Mouse (Mus musculus) heart, embryonic 11.5 days (tissue): Measurements from ENCODE around the gene Myadml2. TPM values are rescaled to one million over a fixed set of nuclear protein-coding genes. Genes with fewer than 3 reads are reported as not detected.

Experiments used
- ATAC-seq: fragments of 200-750 bp; cut with Nextera tagmentation; replicated peaks from 2 replicates; pipeline ENCODE4 v1.8.0; 2017; ENCODE audit warnings: moderate library complexity; ENCODE audit not compliant: insufficient number of reproducible peaks, low FRiP score, low TSS enrichment
- H3K27ac ChIP-seq: fragments of 300-500 bp; sonication (generic); 2 replicates; pipeline ENCODE4 v1.5.1; 2014; ENCODE audit warnings: mild to moderate bottlenecking, low read depth, low read length
- H3K27me3 ChIP-seq: fragments of 300-500 bp; sonication (generic); 2 replicates; pipeline ENCODE4 v1.6.1; 2014; ENCODE audit warnings: mild to moderate bottlenecking, low read length, mixed read lengths; ENCODE audit not compliant: control insufficient read depth, insufficient read depth
- H3K36me3 ChIP-seq: fragments of 300-500 bp; sonication (generic); 2 replicates; pipeline ENCODE4 v1.6.1; 2014; ENCODE audit warnings: mild to moderate bottlenecking, low read length, moderate library complexity, mixed read lengths; ENCODE audit not compliant: control insufficient read depth, insufficient read depth
- H3K4me1 ChIP-seq: fragments of 300-500 bp; sonication (generic); 2 replicates; pipeline ENCODE4 v1.6.1; 2014; ENCODE audit warnings: low read length; ENCODE audit not compliant: control insufficient read depth, insufficient read depth
- H3K4me2 ChIP-seq: fragments of 300-500 bp; sonication (generic); 2 replicates; pipeline ENCODE4 v1.6.1; 2014; ENCODE audit warnings: mild to moderate bottlenecking, moderate library complexity
- H3K4me3 ChIP-seq: fragments of 300-500 bp; sonication (generic); 2 replicates; pipeline ENCODE4 v1.5.1; 2014; ENCODE audit warnings: low read depth, low read length
- H3K9ac ChIP-seq: fragments of 300-500 bp; sonication (generic); 2 replicates; pipeline ENCODE4 v1.6.1; 2014; ENCODE audit warnings: mild to moderate bottlenecking, low read depth, low read length, moderate library complexity
- H3K9me3 ChIP-seq: fragments of 300-500 bp; sonication (generic); replicated peaks from 2 replicates; pipeline ENCODE4 v1.6.1; 2016; ENCODE audit warnings: low read length; ENCODE audit not compliant: control insufficient read depth
- WGBS: fragments of 180-500 bp; shearing (Covaris S2); extraction: QIAGEN DNeasy Blood & Tissue Kit; methylation state at CpG from one replicate; pipeline ENCODE4 v1.1.7; 2014; ENCODE audit not compliant: insufficient replicate concordance; 5-methylcytosine and 5-hydroxymethylcytosine counted together
- polyA plus RNA-seq: library from polyadenylated mRNA; unstranded; fragments of >200 nt; fragmentation: Nextera tagmentation; extraction: Ambion mirVana; gene quantifications from 2 replicates; pipeline ENCODE4 v1.2.1, GENCODE M21; 2014

The Myadml2 gene
- polyA plus RNA-seq, 1 experiment from 2014 or later, result 8.1 TPM

- H3K27ac ChIP-seq, result peak overlapping the region; percentile 84
- H3K4me2 ChIP-seq, result peak overlapping the region; percentile 94
- peak; percentile 76 for ATAC-seq
- H3K9ac ChIP-seq, result peak overlapping the region; percentile 86
- H3K9me3 ChIP-seq, result no peaks in the 10 kb centered on the region
- H3K36me3 ChIP-seq, result peaks cover 19% of the 10 kb centered on the region; the same call in 1 of the 2 replicates
- H3K4me1 ChIP-seq, result peaks cover 17% of the 10 kb centered on the region
- peak overlapping the region; percentile 99 for H3K4me3 ChIP-seq
- no peaks in the 10 kb centered on the region for H3K27me3 ChIP-seq
- 12% methylated on average over 30 of the region's 30 CpGs for WGBS
These were observed 23.8 kb downstream of the Myadml2 start for GRCm38 (mm10) chr11:120623961-120624679.

DNA sequence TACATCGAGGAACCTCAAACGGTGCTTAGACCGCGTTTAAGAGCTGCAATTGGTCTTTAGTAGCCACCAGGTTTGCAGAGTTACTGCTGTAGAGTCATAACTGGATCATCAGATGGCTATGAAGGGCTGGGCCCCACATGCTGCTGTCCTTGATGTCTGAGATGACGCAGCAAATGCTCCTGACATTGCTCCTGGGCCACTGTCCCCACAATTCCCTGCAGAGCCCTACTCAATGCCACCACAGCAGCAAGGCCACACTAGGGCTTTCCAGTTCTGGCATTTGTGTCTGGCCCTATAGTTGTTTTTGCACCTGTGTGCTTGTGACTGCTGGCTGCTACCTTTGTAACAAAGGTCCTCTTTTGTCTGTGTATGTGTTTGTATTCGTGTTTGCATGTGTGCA is 25.2 kb downstream of the Myadml2 start:
- Histone ChIP-seq H3K36me3 (peaks cover 16% of the 10 kb centered on the region; the same call in 1 of the 2 replicates), H3K4me1 (peaks cover 19% of the 10 kb centered on the region), H3K9ac (no peak overlapping the region), H3K9me3 (no peaks in the 10 kb centered on the region), H3K27me3 (no peaks in the 10 kb centered on the region), H3K4me3 (no peak overlapping the region), H3K4me2 (no peak overlapping the region), H3K27ac (no peak overlapping the region)
- ATAC-seq, result no peak
- WGBS, result 88% methylated on average over 6 of the region's 6 CpGs

DNA sequence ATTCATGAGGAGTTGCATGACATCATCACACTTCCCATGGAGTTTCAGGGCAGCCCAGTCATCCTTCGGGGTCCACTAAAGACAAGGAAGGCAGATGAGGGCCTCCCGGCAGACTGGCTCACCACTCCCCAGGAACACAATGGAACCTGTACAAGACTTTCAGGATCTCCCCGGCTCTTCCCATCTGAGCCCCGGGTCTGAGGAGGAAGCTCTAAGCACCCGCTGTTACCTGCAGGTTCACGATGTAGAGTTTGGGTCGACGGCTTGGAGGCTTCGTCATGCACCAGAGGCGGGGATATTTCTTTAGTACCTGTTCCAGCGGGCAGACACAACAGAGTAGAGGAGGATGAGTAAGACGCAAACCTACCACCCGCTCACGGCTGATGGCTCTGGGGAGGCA is 27.8 kb downstream of the Myadml2 start:
- Histone ChIP-seq H3K27ac (no peak overlapping the region), H3K4me1 (peaks cover 21% of the 10 kb centered on the region), H3K4me2 (no peak overlapping the region), H3K27me3 (no peaks in the 10 kb centered on the region), H3K9me3 (no peaks in the 10 kb centered on the region), H3K36me3 (peaks cover 16% of the 10 kb centered on the region; the same call in 1 of the 2 replicates), H3K9ac (no peak overlapping the region), H3K4me3 (no peak overlapping the region)
- no peak for ATAC-seq
- 93% methylated on average over 14 of the region's 14 CpGs for WGBS

DNA sequence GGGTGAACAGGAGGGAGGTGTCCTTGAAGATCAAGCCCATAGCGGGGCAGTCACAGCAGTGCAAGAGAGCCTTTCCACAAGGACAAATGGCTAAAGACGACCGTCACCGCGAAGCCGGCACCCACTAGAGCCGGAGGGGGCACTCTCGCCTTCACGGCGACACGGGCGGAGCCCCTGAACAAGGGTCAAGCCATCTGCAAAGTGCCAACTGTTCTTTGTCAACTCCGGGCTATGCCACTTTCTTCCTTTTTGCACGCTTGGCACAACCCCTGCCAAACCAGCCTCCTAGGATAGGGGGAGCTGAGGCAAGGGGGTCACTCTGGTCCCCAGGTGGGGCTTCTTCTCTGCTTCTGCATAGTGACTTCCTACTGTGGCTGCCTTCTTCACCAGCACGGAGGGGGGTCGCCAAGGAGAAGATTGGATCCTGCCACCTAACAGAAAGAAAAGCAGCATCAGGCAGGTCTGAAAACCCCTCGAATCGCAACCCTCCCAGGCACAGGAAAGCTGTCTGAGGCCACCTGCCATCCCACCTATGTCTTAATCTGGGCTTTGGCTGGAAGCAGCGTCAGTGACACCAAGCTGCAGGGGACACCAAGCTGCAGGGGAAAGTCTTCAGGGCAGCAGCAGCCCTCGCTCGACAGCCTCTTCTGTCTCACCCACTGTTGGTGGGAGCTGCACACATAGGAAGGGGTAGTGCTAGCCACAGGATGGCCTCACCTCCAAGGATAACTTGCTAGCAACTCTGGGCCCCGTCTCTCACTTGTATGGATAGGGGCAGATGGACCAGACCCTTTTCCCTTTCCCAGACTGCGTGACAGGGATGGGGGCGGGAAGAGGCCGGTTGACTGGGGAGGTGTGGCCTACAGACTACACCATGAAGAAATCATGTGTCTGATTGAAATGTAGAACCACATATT is 29.1 kb downstream of the Myadml2 start:
- Histone ChIP-seq H3K9me3 (no peaks in the 10 kb centered on the region), H3K4me1 (peaks cover 14% of the 10 kb centered on the region), H3K36me3 (peaks cover 16% of the 10 kb centered on the region; the same call in 1 of the 2 replicates), H3K4me2 (no peak overlapping the region), H3K27ac (no peak overlapping the region), H3K27me3 (no peaks in the 10 kb centered on the region), H3K9ac (no peak overlapping the region), H3K4me3 (no peak overlapping the region)
- no peak for ATAC-seq
- 88% methylated on average over 25 of the region's 25 CpGs for WGBS

DNA sequence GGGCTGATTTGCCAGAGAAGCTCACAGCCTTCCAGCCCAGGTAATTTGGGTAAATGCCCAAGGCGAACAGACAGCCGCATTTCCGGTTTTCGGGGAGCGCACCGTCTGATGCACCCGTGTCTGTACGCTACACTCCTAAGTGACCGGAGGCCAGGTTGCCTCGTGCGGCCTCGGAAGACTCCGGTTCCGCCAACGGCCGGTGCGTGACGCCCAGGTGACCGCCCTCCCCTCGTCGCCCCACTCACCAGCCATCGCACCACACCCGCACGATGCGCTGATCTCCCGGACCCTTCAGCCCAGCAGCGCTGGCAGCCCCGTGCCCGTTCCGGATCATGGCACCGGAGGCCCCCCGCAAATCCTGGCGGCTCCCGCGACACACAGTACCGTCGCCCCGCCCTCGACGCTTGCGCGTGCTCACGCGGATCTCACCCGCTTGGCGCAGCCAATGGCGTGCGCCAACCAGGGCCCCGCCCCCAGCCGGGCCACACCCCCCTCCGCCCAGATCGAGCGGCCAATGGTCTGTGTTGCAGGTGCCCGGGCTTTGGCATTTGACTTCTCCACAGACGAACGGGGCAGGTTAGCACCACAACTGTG is 30.3 kb downstream of the Myadml2 start, which contains the start of gene Pcyt2:
Gene Pcyt2, minus strand, starts transcription at position 418 of the 594 bp plus-strand sequence.
- H3K36me3 ChIP-seq, result peaks cover 22% of the 10 kb centered on the region
- 1% methylated on average over 56 of the region's 56 CpGs for WGBS
- peak; percentile 93 for ATAC-seq
- peak within 1 kb of the TSS; percentile 86 for H3K9ac ChIP-seq
- H3K4me1 ChIP-seq, result peaks cover 12% of the 10 kb centered on the region
- peak within 1 kb of the TSS; percentile 64 for H3K27ac ChIP-seq
- H3K27me3 ChIP-seq, result no peaks in the 10 kb centered on the region
- H3K4me3 ChIP-seq, result peak within 1 kb of the TSS; percentile 82
- no peaks in the 10 kb centered on the region for H3K9me3 ChIP-seq
- H3K4me2 ChIP-seq, result peak within 1 kb of the TSS; percentile 93

DNA sequence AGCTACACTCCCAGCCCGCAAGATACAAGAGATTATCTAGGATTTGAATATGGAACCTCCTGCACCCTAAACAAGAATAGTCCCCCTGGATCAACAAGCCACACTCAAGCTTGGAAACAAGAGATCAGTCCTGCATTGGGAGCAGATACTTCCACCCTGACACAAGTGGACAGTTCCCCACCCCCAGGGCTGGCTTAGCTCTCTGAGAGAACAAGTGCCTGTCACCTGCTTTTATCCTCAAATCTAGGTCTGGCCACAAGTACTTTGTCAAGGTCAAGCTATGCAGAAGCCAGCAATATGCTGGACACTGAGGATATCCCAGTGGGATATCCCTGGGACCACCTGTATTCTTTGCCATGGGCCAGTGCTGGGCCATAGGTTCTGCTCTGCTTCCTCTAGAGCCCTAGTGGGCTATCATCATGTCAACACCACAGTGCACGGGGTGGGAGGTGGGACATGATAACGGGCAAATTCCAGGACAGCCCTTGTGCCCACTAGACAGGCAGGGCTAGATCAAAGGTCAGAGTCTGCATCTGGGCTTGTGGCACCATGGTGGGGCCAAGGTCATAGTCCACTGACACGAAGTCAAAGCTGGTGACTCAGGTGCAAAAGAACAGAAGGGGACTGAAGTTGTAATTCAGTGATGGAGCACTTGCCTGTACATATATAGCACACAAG is 31.2 kb downstream of the Myadml2 start:
- peak overlapping the region; percentile 64 for H3K27ac ChIP-seq
- H3K9ac ChIP-seq, result peak overlapping the region; percentile 86
- H3K9me3 ChIP-seq, result no peaks in the 10 kb centered on the region
- H3K36me3 ChIP-seq, result peaks cover 27% of the 10 kb centered on the region
- peak overlapping the region; percentile 93 for H3K4me2 ChIP-seq
- peak overlapping the region; percentile 82 for H3K4me3 ChIP-seq
- H3K4me1 ChIP-seq, result peaks cover 12% of the 10 kb centered on the region
- no peaks in the 10 kb centered on the region for H3K27me3 ChIP-seq
- WGBS, result 31% methylated on average over 4 of the region's 4 CpGs
- no peak for ATAC-seq

DNA sequence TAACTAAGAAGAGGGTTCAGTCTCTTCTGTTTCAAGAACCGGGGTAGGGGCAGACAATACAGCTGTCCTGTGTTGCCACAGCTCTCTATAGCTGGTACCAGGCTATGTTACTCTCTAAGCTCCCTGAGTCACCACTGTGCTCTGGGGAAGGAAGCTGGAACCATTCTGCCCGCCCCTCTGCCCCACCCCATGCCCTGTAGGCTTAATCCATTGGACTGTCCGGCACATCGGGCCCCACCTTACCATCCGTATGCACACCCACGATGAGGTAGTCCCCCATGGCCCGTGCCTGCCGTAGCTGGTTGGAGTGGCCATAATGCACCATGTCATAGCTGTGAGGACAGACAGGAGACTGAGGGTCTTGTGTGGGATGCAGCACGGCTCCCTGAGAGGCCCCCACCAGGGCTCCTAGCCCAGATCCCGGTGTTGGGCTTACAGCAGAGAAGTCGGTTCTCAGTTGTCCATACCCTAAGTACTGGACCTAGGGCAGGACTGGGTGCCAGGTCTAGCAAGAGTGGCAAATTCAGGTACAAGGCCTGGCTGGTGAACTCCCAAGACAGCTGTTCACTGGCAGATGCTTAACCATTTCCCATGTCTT is 32.3 kb downstream of the Myadml2 start:
- H3K4me1 ChIP-seq, result peaks cover 12% of the 10 kb centered on the region
- H3K9ac ChIP-seq, result no peak overlapping the region; the same call in 1 of the 2 replicates
- H3K27me3 ChIP-seq, result no peaks in the 10 kb centered on the region
- no peak for ATAC-seq
- H3K27ac ChIP-seq, result no peak overlapping the region
- no peak overlapping the region for H3K4me3 ChIP-seq
- no peak overlapping the region for H3K4me2 ChIP-seq
- 92% methylated on average over 11 of the region's 11 CpGs for WGBS
- peaks cover 31% of the 10 kb centered on the region for H3K36me3 ChIP-seq
- no peaks in the 10 kb centered on the region for H3K9me3 ChIP-seq
